Mouse (Mus musculus): ENCODE results near the gene Gm49450. TPM values are rescaled to one million over a fixed set of nuclear protein-coding genes. Genes with fewer than 3 reads are reported as not detected.
A peak's percentile ranks its signal among the peaks of the same experiment; 100 is the strongest.

Gene Gm49450
- polyA plus RNA-seq, 1 experiment: not detected

GRCm38 (mm10) chr15:98987077-98987630 is 33.8 kb upstream of the Gm49450 start:
- Histone ChIP-seq H3K36me3 (ENCODE audit: control insufficient read depth, insufficient read depth, low read length, poor library complexity, severe bottlenecking) (no peaks in the 10 kb centered on the region), H3K9ac (ENCODE audit: low read depth, poor library complexity, severe bottlenecking) (peak overlapping the region; percentile 70; the same call in 1 of the 2 replicates), H3K27ac (ENCODE audit: insufficient read depth, low read length) (peak overlapping the region; percentile 100), H3K27me3 (ENCODE audit: control insufficient read depth, insufficient read depth, low read length, poor library complexity, severe bottlenecking) (no peaks in the 10 kb centered on the region), H3K9me3 (replicated peaks; ENCODE audit: control insufficient read depth, insufficient read depth, low read length, poor library complexity, severe bottlenecking) (no peaks in the 10 kb centered on the region), H3K4me3 (ENCODE audit: low read depth, low read length) (no peak overlapping the region), H3K4me1 (ENCODE audit: control insufficient read depth, insufficient read depth, low read length) (peaks cover 9% of the 10 kb centered on the region)
- TF ChIP-seq CTCF (IDR thresholded peaks at IDR 0.05; ENCODE audit: low read depth, low read length): no peak
- no peak for TF ChIP-seq POLR2A (IDR thresholded peaks at IDR 0.05; ENCODE audit: insufficient read depth, low read length)
- TF ChIP-seq EP300 (IDR thresholded peaks at IDR 0.05; ENCODE audit: insufficient read depth, low read depth, low read length): peak; percentile 53; the same call in 1 of the 2 replicates

DNA sequence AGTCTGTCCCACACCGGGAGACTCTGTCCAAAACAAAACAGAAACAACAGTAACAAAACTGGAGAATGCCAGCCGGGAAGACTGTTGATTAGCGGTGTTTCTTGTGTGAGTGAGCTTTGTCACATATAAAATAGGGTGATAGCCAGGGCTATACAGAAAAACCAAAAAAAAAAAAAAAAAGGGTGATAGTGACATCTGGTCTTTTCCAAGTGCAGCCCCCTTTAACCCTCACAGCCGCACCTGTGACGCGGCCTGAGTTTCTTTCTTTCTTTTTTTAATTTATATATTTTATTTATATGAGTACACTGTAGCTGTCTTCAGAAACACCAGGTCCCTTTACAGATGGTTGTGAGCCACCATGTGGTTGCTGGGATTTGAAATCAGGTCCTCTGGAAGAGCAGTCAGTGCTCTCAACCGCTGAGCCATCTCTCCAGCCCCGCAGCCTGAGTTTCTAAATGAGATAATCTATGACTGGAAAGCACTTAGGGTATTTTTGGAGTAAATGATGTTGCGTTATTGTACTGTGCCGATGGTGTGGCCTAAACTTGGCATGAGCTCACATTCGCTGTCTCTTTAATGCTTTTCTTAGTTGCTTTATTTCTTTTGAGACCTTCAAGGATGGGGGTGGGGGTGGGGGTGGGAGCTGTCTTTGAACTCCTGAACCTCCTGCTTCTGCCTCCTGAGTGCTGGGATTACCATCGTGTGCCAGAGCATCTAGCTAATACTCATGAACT is 32.8 kb upstream of the Gm49450 start:
- Histone ChIP-seq H3K36me3 (ENCODE audit: control insufficient read depth, insufficient read depth, low read length, poor library complexity, severe bottlenecking) (no peaks in the 10 kb centered on the region), H3K27ac (ENCODE audit: insufficient read depth, low read length) (peak overlapping the region; percentile 92), H3K27me3 (ENCODE audit: control insufficient read depth, insufficient read depth, low read length, poor library complexity, severe bottlenecking) (no peaks in the 10 kb centered on the region), H3K9ac (ENCODE audit: low read depth, poor library complexity, severe bottlenecking) (peak overlapping the region; percentile 70; the same call in 1 of the 2 replicates), H3K4me3 (ENCODE audit: low read depth, low read length) (peak overlapping the region; percentile 66), H3K4me1 (ENCODE audit: control insufficient read depth, insufficient read depth, low read length) (peaks cover 8% of the 10 kb centered on the region), H3K9me3 (replicated peaks; ENCODE audit: control insufficient read depth, insufficient read depth, low read length, poor library complexity, severe bottlenecking) (no peaks in the 10 kb centered on the region)
- TF ChIP-seq EP300 (IDR thresholded peaks at IDR 0.05; ENCODE audit: insufficient read depth, low read depth, low read length): no peak
- no peak for TF ChIP-seq POLR2A (IDR thresholded peaks at IDR 0.05; ENCODE audit: insufficient read depth, low read length)
- no peak for TF ChIP-seq CTCF (IDR thresholded peaks at IDR 0.05; ENCODE audit: low read depth, low read length)

GRCm38 (mm10) chr15:98985240-98985981 is 32.1 kb upstream of the Gm49450 start:
- TF ChIP-seq EP300 (IDR thresholded peaks at IDR 0.05; ENCODE audit: insufficient read depth, low read depth, low read length) (peak; percentile 89), CTCF (IDR thresholded peaks at IDR 0.05; ENCODE audit: low read depth, low read length) (no peak), POLR2A (IDR thresholded peaks at IDR 0.05; ENCODE audit: insufficient read depth, low read length) (peak; percentile 46)
- peak overlapping the region; percentile 92 for H3K27ac ChIP-seq (ENCODE audit: insufficient read depth, low read length)

GRCm38 (mm10) chr15:98984681-98985080 is 31.3 kb upstream of the Gm49450 start:
- H3K4me1 ChIP-seq (ENCODE audit: control insufficient read depth, insufficient read depth, low read length): peaks cover 10% of the 10 kb centered on the region
- TF ChIP-seq EP300 (IDR thresholded peaks at IDR 0.05; ENCODE audit: insufficient read depth, low read depth, low read length) (no peak), CTCF (IDR thresholded peaks at IDR 0.05; ENCODE audit: low read depth, low read length) (no peak), POLR2A (IDR thresholded peaks at IDR 0.05; ENCODE audit: insufficient read depth, low read length) (no peak)
- no peaks in the 10 kb centered on the region for H3K36me3 ChIP-seq (ENCODE audit: control insufficient read depth, insufficient read depth, low read length, poor library complexity, severe bottlenecking)

More at GRCm38 (mm10) chr15:98985240-98985981, 32.1 kb upstream of the Gm49450 start:
- peaks cover 8% of the 10 kb centered on the region for H3K4me1 ChIP-seq (ENCODE audit: control insufficient read depth, insufficient read depth, low read length)
- H3K27me3 ChIP-seq (ENCODE audit: control insufficient read depth, insufficient read depth, low read length, poor library complexity, severe bottlenecking): no peaks in the 10 kb centered on the region
- H3K9ac ChIP-seq (ENCODE audit: low read depth, poor library complexity, severe bottlenecking): peak overlapping the region; percentile 17
- H3K9me3 ChIP-seq (replicated peaks; ENCODE audit: control insufficient read depth, insufficient read depth, low read length, poor library complexity, severe bottlenecking): no peaks in the 10 kb centered on the region
- peak overlapping the region; percentile 66 for H3K4me3 ChIP-seq (ENCODE audit: low read depth, low read length)
- H3K36me3 ChIP-seq (ENCODE audit: control insufficient read depth, insufficient read depth, low read length, poor library complexity, severe bottlenecking): no peaks in the 10 kb centered on the region

GRCm38 (mm10) chr15:98983431-98984081 is 30.2 kb upstream of the Gm49450 start:
- peak overlapping the region; percentile 10 for H3K27ac ChIP-seq (ENCODE audit: insufficient read depth, low read length)

More at GRCm38 (mm10) chr15:98984681-98985080, 31.3 kb upstream of the Gm49450 start:
- Histone ChIP-seq H3K27ac (ENCODE audit: insufficient read depth, low read length) (peak overlapping the region; percentile 92), H3K27me3 (ENCODE audit: control insufficient read depth, insufficient read depth, low read length, poor library complexity, severe bottlenecking) (no peaks in the 10 kb centered on the region), H3K9me3 (replicated peaks; ENCODE audit: control insufficient read depth, insufficient read depth, low read length, poor library complexity, severe bottlenecking) (no peaks in the 10 kb centered on the region), H3K9ac (ENCODE audit: low read depth, poor library complexity, severe bottlenecking) (peak overlapping the region; percentile 17), H3K4me3 (ENCODE audit: low read depth, low read length) (no peak overlapping the region)

More at GRCm38 (mm10) chr15:98983431-98984081, 30.2 kb upstream of the Gm49450 start:
- Histone ChIP-seq H3K9ac (ENCODE audit: low read depth, poor library complexity, severe bottlenecking) (0 out of 2 replicates have a peak overlapping the region, but pooled peaks have one; percentile 3), H3K27me3 (ENCODE audit: control insufficient read depth, insufficient read depth, low read length, poor library complexity, severe bottlenecking) (no peaks in the 10 kb centered on the region), H3K4me3 (ENCODE audit: low read depth, low read length) (peak overlapping the region; percentile 7; the same call in 1 of the 2 replicates), H3K4me1 (ENCODE audit: control insufficient read depth, insufficient read depth, low read length) (peaks cover 14% of the 10 kb centered on the region), H3K36me3 (ENCODE audit: control insufficient read depth, insufficient read depth, low read length, poor library complexity, severe bottlenecking) (no peaks in the 10 kb centered on the region), H3K9me3 (replicated peaks; ENCODE audit: control insufficient read depth, insufficient read depth, low read length, poor library complexity, severe bottlenecking) (no peaks in the 10 kb centered on the region)
- no peak for TF ChIP-seq EP300 (IDR thresholded peaks at IDR 0.05; ENCODE audit: insufficient read depth, low read depth, low read length)
- TF ChIP-seq CTCF (IDR thresholded peaks at IDR 0.05; ENCODE audit: low read depth, low read length): no peak
- TF ChIP-seq POLR2A (IDR thresholded peaks at IDR 0.05; ENCODE audit: insufficient read depth, low read length): no peak

Data from ES-Bruce4 (cell line).